Mouse (Mus musculus) cerebellum, adult 2 months (tissue): Measurements from ENCODE around the gene Spata5.

Experiments used
- CTCF ChIP-seq: fragments of 200-500 bp; IDR thresholded peaks from 2 replicates; pipeline ENCODE4 v1.5.1; 2011; ENCODE audit warnings: low read depth, mild to moderate bottlenecking, control low read depth, low read length, moderate library complexity, borderline replicate concordance; ENCODE audit not compliant: insufficient read depth
- POLR2A ChIP-seq: fragments of 200-500 bp; IDR thresholded peaks from 2 replicates; pipeline ENCODE4 v1.6.1; 2011; ENCODE audit warnings: low read length, control low read depth, borderline replicate concordance; ENCODE audit not compliant: insufficient read depth

DNA sequence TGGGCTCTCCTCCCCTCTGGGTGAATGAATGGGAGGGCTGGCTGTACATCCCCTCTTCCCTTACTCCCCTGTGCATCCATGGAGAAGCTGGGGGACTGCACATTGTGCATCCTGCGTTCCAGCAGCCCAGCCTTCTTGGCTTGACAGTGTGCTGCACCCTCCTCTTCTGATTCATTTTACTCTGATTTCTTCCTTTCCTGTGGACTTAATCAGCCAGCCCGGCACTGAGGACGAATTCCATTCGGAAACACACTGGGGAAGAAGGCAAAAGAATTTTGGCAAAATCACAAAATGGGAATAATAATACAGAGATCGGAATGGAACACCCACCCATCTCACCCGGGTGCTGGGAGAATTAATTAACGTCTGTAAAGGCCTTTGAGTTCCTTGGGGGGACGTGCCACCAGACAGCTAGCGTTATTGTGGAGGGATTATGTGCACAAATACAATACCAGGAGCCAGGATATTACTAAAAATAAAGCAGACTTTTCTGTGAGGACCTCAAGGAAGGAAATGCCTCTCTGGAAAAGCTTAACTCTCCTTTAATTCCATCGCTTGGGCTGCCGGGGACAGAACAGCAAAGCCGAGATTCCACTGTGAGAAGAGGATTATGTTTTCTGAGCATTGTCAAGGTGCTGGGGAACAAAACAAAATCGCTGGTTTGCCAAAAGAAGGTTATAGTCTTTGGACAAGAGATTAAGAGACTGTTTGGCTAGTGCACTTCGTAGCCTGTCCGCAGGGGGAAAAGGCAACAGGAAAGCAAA, 166.5 kb downstream of the Spata5 start:
- TF ChIP-seq CTCF (no peak), POLR2A (no peak)
